Mouse (Mus musculus) intestine, embryonic 15.5 days (tissue): ENCODE results near the gene 9130230L23Rik. TPM values are rescaled to one million over a fixed set of nuclear protein-coding genes. Genes with fewer than 3 reads are reported as not detected.
A peak's percentile ranks its signal among the peaks of the same experiment; 100 is the strongest.
"Not testable (repeated sequence)": the region's sequence is repeated elsewhere in the genome, so short reads cannot be mapped to it uniquely, and the experiment has no call there.

Experiments used
- ATAC-seq: fragments of 200-750 bp; cut with Nextera tagmentation; 2 replicates; pipeline ENCODE4 v1.8.0; 2017; ENCODE audit warnings: moderate TSS enrichment, moderate library complexity
- H3K27ac ChIP-seq: fragments of 300-500 bp; sonication (generic); 2 replicates; pipeline ENCODE4 v1.5.1; 2015; ENCODE audit warnings: mild to moderate bottlenecking, inconsistent platforms
- H3K27me3 ChIP-seq: fragments of 300-500 bp; sonication (generic); replicated peaks from 2 replicates; pipeline ENCODE4 v1.6.1; 2015; ENCODE audit warnings: inconsistent platforms
- H3K36me3 ChIP-seq: fragments of 300-500 bp; sonication (generic); 2 replicates; pipeline ENCODE4 v1.6.1; 2015; ENCODE audit warnings: inconsistent platforms
- H3K4me1 ChIP-seq: fragments of 300-500 bp; sonication (generic); replicated peaks from 2 replicates; pipeline ENCODE4 v1.6.1; 2015; ENCODE audit warnings: inconsistent platforms
- H3K4me2 ChIP-seq: fragments of 300-500 bp; sonication (generic); replicated peaks from 2 replicates; pipeline ENCODE4 v1.6.1; 2015; ENCODE audit warnings: mild to moderate bottlenecking, inconsistent platforms
- H3K4me3 ChIP-seq: fragments of 300-500 bp; sonication (generic); replicated peaks from 2 replicates; pipeline ENCODE4 v1.5.1; 2015; ENCODE audit warnings: inconsistent platforms
- H3K9ac ChIP-seq: fragments of 300-500 bp; sonication (generic); 2 replicates; pipeline ENCODE4 v1.6.1; 2015; ENCODE audit warnings: inconsistent platforms
- H3K9me3 ChIP-seq: fragments of 300-500 bp; sonication (generic); 2 replicates; pipeline ENCODE4 v1.6.1; 2016; ENCODE audit warnings: inconsistent platforms
- WGBS: fragments of 180-500 bp; shearing (Covaris S2); methylation state at CpG from one replicate; pipeline ENCODE4 v1.1.7; 2015; 5-methylcytosine and 5-hydroxymethylcytosine counted together
- polyA plus RNA-seq: library from polyadenylated mRNA; unstranded; fragments of >200 nt; fragmentation: Nextera tagmentation; extraction: Ambion mirVana; gene quantifications from 2 replicates; pipeline ENCODE4 v1.2.1, GENCODE M21; 2015

The 9130230L23Rik gene
- polyA plus RNA-seq, 1 experiment from 2014 or later, result 1.6 TPM

GRCm38 (mm10) chr5:66000567-66001125 is 3.4 kb downstream of the 9130230L23Rik start:
- Histone ChIP-seq H3K4me3 (no peak overlapping the region), H3K27ac (no peak overlapping the region; the same call in 1 of the 2 replicates), H3K27me3 (no peaks in the 10 kb centered on the region), H3K9me3 (no peaks in the 10 kb centered on the region), H3K4me2 (no peak overlapping the region), H3K9ac (no peak overlapping the region), H3K4me1 (peaks cover 5% of the 10 kb centered on the region; the same call in 1 of the 2 replicates), H3K36me3 (no peaks in the 10 kb centered on the region)
- WGBS, result 24% methylated on average over 6 of the region's 6 CpGs
- no peak for ATAC-seq

GRCm38 (mm10) chr5:66000074-66000473 is 4.0 kb downstream of the 9130230L23Rik start:
- WGBS, result 83% methylated on average over 7 of the region's 7 CpGs
- H3K4me1 ChIP-seq, result peaks cover 5% of the 10 kb centered on the region; the same call in 1 of the 2 replicates

GRCm38 (mm10) chr5:65999106-65999505 is 5.0 kb downstream of the 9130230L23Rik start:
- 85% methylated on average over 7 of the region's 7 CpGs for WGBS
- H3K36me3 ChIP-seq, result no peaks in the 10 kb centered on the region
- no peaks in the 10 kb centered on the region for H3K27me3 ChIP-seq
- no peak overlapping the region for H3K9ac ChIP-seq
- no peak overlapping the region for H3K4me3 ChIP-seq
- no peaks in the 10 kb centered on the region for H3K9me3 ChIP-seq
- H3K27ac ChIP-seq, result no peak overlapping the region
- H3K4me1 ChIP-seq, result peaks cover 5% of the 10 kb centered on the region; the same call in 1 of the 2 replicates
- no peak for ATAC-seq
- H3K4me2 ChIP-seq, result no peak overlapping the region

More at GRCm38 (mm10) chr5:66000074-66000473, 4.0 kb downstream of the 9130230L23Rik start:
- H3K4me2 ChIP-seq, result no peak overlapping the region
- H3K27ac ChIP-seq, result no peak overlapping the region; the same call in 1 of the 2 replicates
- H3K9ac ChIP-seq, result no peak overlapping the region
- H3K36me3 ChIP-seq, result no peaks in the 10 kb centered on the region
- ATAC-seq, result no peak
- no peaks in the 10 kb centered on the region for H3K27me3 ChIP-seq
- no peak overlapping the region for H3K4me3 ChIP-seq
- H3K9me3 ChIP-seq, result no peaks in the 10 kb centered on the region

GRCm38 (mm10) chr5:65997813-65998212 is 6.3 kb downstream of the 9130230L23Rik start:
- H3K4me3 ChIP-seq, result no peak overlapping the region
- ATAC-seq, result no peak
- peaks cover 5% of the 10 kb centered on the region; the same call in 1 of the 2 replicates for H3K4me1 ChIP-seq
- no peaks in the 10 kb centered on the region for H3K36me3 ChIP-seq
- no peak overlapping the region for H3K4me2 ChIP-seq
- H3K27me3 ChIP-seq, result no peaks in the 10 kb centered on the region
- no peaks in the 10 kb centered on the region for H3K9me3 ChIP-seq
- no peak overlapping the region for H3K27ac ChIP-seq
- H3K9ac ChIP-seq, result no peak overlapping the region

- Histone ChIP-seq H3K27ac (no peak overlapping the region), H3K9me3 (no peaks in the 10 kb centered on the region), H3K4me3 (no peak overlapping the region), H3K4me1 (no peaks in the 10 kb centered on the region), H3K9ac (no peak overlapping the region), H3K4me2 (no peak overlapping the region), H3K36me3 (no peaks in the 10 kb centered on the region), H3K27me3 (no peaks in the 10 kb centered on the region)
- 73% methylated on average over 6 of the region's 6 CpGs for WGBS
- no peak for ATAC-seq
These were observed 9.4 kb downstream of the 9130230L23Rik start for GRCm38 (mm10) chr5:65994643-65995042.

- Histone ChIP-seq H3K9me3 (no peaks in the 10 kb centered on the region), H3K36me3 (no peaks in the 10 kb centered on the region), H3K4me3 (no peak overlapping the region), H3K27ac (no peak overlapping the region), H3K4me1 (no peaks in the 10 kb centered on the region), H3K27me3 (no peaks in the 10 kb centered on the region), H3K9ac (no peak overlapping the region), H3K4me2 (no peak overlapping the region)
- WGBS, result 75% methylated on average over 2 of the region's 2 CpGs
- peak; percentile 90 for ATAC-seq
These were observed 12.9 kb downstream of the 9130230L23Rik start for GRCm38 (mm10) chr5:65991191-65991590.

GRCm38 (mm10) chr5:65987004-65987403 is 17.1 kb downstream of the 9130230L23Rik start:
- not testable (repeated sequence) for H3K27me3 ChIP-seq, H3K9ac ChIP-seq, ATAC-seq, H3K36me3 ChIP-seq, H3K9me3 ChIP-seq, H3K4me1 ChIP-seq, H3K4me2 ChIP-seq, H3K27ac ChIP-seq, H3K4me3 ChIP-seq
- 75% methylated on average over 3 of the region's 3 CpGs for WGBS

- Histone ChIP-seq H3K4me2 (no peak overlapping the region), H3K4me3 (no peak overlapping the region), H3K4me1 (no peaks in the 10 kb centered on the region), H3K9me3 (no peaks in the 10 kb centered on the region), H3K9ac (no peak overlapping the region), H3K27me3 (no peaks in the 10 kb centered on the region), H3K27ac (no peak overlapping the region), H3K36me3 (no peaks in the 10 kb centered on the region)
- WGBS, result 93% methylated on average over 5 of the region's 5 CpGs
- ATAC-seq, result no peak
These were observed 17.7 kb downstream of the 9130230L23Rik start for GRCm38 (mm10) chr5:65986426-65986825.

- Histone ChIP-seq H3K27ac (no peak overlapping the region), H3K9ac (no peak overlapping the region), H3K9me3 (no peaks in the 10 kb centered on the region), H3K36me3 (no peaks in the 10 kb centered on the region), H3K4me3 (no peak overlapping the region), H3K4me1 (no peaks in the 10 kb centered on the region), H3K4me2 (no peak overlapping the region), H3K27me3 (no peaks in the 10 kb centered on the region)
- 90% methylated on average over 13 of the region's 13 CpGs for WGBS
- ATAC-seq, result no peak
These were observed 28.4 kb downstream of the 9130230L23Rik start for GRCm38 (mm10) chr5:65975731-65976130.

GRCm38 (mm10) chr5:65973189-65973588 is 30.9 kb downstream of the 9130230L23Rik start:
- H3K27ac ChIP-seq, result no peak overlapping the region
- no peak for ATAC-seq
- no peak overlapping the region for H3K4me3 ChIP-seq
- no peaks in the 10 kb centered on the region for H3K4me1 ChIP-seq
- 70% methylated on average over 2 of the region's 2 CpGs for WGBS
- no peak overlapping the region for H3K4me2 ChIP-seq
- H3K27me3 ChIP-seq, result no peaks in the 10 kb centered on the region
- H3K36me3 ChIP-seq, result no peaks in the 10 kb centered on the region
- H3K9ac ChIP-seq, result no peak overlapping the region
- no peaks in the 10 kb centered on the region for H3K9me3 ChIP-seq

- H3K27me3 ChIP-seq, result no peaks in the 10 kb centered on the region
- no peaks in the 10 kb centered on the region for H3K9me3 ChIP-seq
- no peak overlapping the region for H3K27ac ChIP-seq
- 86% methylated on average over 3 of the region's 3 CpGs for WGBS
- ATAC-seq, result no peak
- no peak overlapping the region for H3K9ac ChIP-seq
- no peaks in the 10 kb centered on the region for H3K4me1 ChIP-seq
- no peak overlapping the region for H3K4me2 ChIP-seq
- no peak overlapping the region for H3K4me3 ChIP-seq
- H3K36me3 ChIP-seq, result no peaks in the 10 kb centered on the region
These were observed 36.1 kb downstream of the 9130230L23Rik start for GRCm38 (mm10) chr5:65968004-65968403.

- H3K4me2 ChIP-seq, result no peak overlapping the region
- no peak overlapping the region for H3K4me3 ChIP-seq
- H3K27me3 ChIP-seq, result no peaks in the 10 kb centered on the region
- no peaks in the 10 kb centered on the region for H3K36me3 ChIP-seq
- WGBS, result 59% methylated on average over 12 of the region's 12 CpGs
- no peak overlapping the region for H3K27ac ChIP-seq
- no peak for ATAC-seq
- H3K9ac ChIP-seq, result no peak overlapping the region
- H3K9me3 ChIP-seq, result no peaks in the 10 kb centered on the region
- no peaks in the 10 kb centered on the region for H3K4me1 ChIP-seq
These were observed 37.0 kb downstream of the 9130230L23Rik start for GRCm38 (mm10) chr5:65967091-65967490.

GRCm38 (mm10) chr5:65965771-65966279 is 38.3 kb downstream of the 9130230L23Rik start:
- Histone ChIP-seq H3K9ac (no peak overlapping the region), H3K4me2 (no peak overlapping the region), H3K27me3 (no peaks in the 10 kb centered on the region), H3K27ac (no peak overlapping the region), H3K4me1 (no peaks in the 10 kb centered on the region), H3K36me3 (no peaks in the 10 kb centered on the region), H3K4me3 (no peak overlapping the region), H3K9me3 (no peaks in the 10 kb centered on the region)
- ATAC-seq, result no peak
- 74% methylated on average over 7 of the region's 7 CpGs for WGBS
